Mouse (Mus musculus) liver, embryonic 14.5 days (tissue): Measurements from ENCODE around the gene P2ry13.

Experiments used
- CTCF ChIP-seq: IDR thresholded peaks from 2 replicates; pipeline ENCODE4 v1.5.1; 2016; ENCODE audit warnings: antibody characterized with exemption, low read depth, control low read depth
- EP300 ChIP-seq: IDR thresholded peaks from 2 replicates; pipeline ENCODE4 v1.6.1; 2016; ENCODE audit warnings: antibody characterized with exemption, low read depth

GRCm38 (mm10) chr3:59160465-59160864 is 50.2 kb downstream of the P2ry13 start:
- TF ChIP-seq CTCF (no peak), EP300 (no peak)
